Mouse (Mus musculus) midbrain, embryonic 12.5 days (tissue): ENCODE measurements around the gene Iqch. TPM values are rescaled to one million over a fixed set of nuclear protein-coding genes. Genes with fewer than 3 reads are reported as not detected.

Source experiments
- ATAC-seq: fragments of 200-750 bp; cut with Nextera tagmentation; 2 replicates; pipeline ENCODE4 v1.8.0; 2017; ENCODE audit warnings: low read depth, moderate TSS enrichment, moderate library complexity; ENCODE audit not compliant: low FRiP score
- H3K27ac ChIP-seq: fragments of 300-500 bp; sonication (generic); replicated peaks from 2 replicates; pipeline ENCODE4 v1.5.1; 2016; ENCODE audit warnings: mild to moderate bottlenecking
- H3K27me3 ChIP-seq: fragments of 300-500 bp; sonication (generic); 2 replicates; pipeline ENCODE4 v1.6.1; 2016; ENCODE audit warnings: mild to moderate bottlenecking
- H3K36me3 ChIP-seq: fragments of 300-500 bp; sonication (generic); 2 replicates; pipeline ENCODE4 v1.6.1; 2016
- H3K4me1 ChIP-seq: fragments of 300-500 bp; sonication (generic); 2 replicates; pipeline ENCODE4 v1.6.1; 2016
- H3K4me2 ChIP-seq: fragments of 300-500 bp; sonication (generic); replicated peaks from 2 replicates; pipeline ENCODE4 v1.6.1; 2016; ENCODE audit warnings: mild to moderate bottlenecking, moderate library complexity
- H3K4me3 ChIP-seq: fragments of 300-500 bp; sonication (generic); 2 replicates; pipeline ENCODE4 v1.5.1; 2016; ENCODE audit warnings: mild to moderate bottlenecking
- H3K9ac ChIP-seq: fragments of 300-500 bp; sonication (generic); replicated peaks from 2 replicates; pipeline ENCODE4 v1.6.1; 2016; ENCODE audit warnings: mild to moderate bottlenecking, moderate library complexity
- H3K9me3 ChIP-seq: fragments of 300-500 bp; sonication (generic); 2 replicates; pipeline ENCODE4 v1.6.1; 2016; ENCODE audit warnings: mild to moderate bottlenecking
- WGBS: fragments of 180-500 bp; shearing (Covaris S2); methylation state at CpG from one replicate; pipeline ENCODE4 v1.1.7; 2016; 5-methylcytosine and 5-hydroxymethylcytosine counted together
- polyA plus RNA-seq: library from polyadenylated mRNA; unstranded; fragments of >200 nt; fragmentation: Nextera tagmentation; extraction: Ambion mirVana; gene quantifications from 2 replicates; pipeline ENCODE4 v1.2.1, GENCODE M21; 2016

The Iqch gene
- polyA plus RNA-seq: not detected in 2 replicates

DNA sequence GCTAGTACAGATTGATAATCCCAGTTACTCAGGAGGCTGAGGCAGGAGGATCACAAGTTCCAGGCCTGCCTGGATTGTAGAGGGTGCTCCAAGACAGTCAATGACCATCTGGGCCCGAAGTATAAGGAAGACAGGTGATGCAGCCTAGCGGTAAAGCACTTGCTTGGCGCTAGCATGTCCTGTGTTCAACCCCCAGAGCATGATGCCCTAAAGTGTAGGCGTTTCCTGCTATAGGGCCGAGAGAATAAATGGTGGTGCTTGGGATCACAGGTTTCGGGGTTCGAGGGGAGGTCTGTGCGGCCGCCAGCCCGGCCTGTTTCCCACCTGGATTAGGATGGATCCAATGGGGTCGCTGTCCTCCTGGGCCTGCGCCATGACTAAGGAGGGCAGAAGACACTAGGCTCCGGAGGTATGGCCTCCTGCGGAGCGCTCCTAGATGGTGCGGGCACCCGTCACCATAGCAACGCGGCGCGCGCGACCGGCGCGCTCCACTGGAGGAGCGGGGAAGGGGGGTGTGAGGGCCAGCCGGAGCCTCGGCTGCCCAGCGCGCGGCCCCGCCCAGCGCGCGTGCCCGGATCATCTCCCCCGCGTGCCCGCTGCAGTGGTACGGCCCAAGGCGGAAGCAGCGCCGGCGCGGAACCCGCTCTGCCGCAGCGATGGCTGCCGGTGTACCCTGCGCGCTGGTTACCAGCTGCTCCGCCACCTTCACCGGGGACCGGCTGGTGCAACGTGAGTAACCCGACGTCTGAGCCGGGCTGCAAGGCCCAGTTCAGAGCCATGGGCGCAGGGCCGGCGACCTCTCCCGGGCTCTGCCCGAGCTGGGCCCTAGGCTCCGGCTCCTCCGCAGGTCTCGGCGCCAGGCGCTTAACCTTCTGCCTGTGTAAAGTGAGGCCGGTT is at the start of gene Iqch, which contains the start of gene Aagab:
TSS of gene Iqch (minus strand) at position 451 of the 897 bp plus-strand sequence.
TSS of gene Aagab (plus strand) at position 618 of the 897 bp plus-strand sequence.
- Histone ChIP-seq H3K9me3 (no peaks in the 10 kb centered on the region), H3K4me2 (peak within 1 kb of the TSS; percentile 77), H3K4me1 (peaks cover 15% of the 10 kb centered on the region), H3K4me3 (peak within 1 kb of the TSS; percentile 96), H3K36me3 (no peaks in the 10 kb centered on the region), H3K27me3 (no peaks in the 10 kb centered on the region), H3K9ac (peak within 1 kb of the TSS; percentile 90), H3K27ac (peak within 1 kb of the TSS; percentile 72)
- ATAC-seq: peak; percentile 99
- 2% methylated on average over 70 of the region's 70 CpGs for WGBS

DNA sequence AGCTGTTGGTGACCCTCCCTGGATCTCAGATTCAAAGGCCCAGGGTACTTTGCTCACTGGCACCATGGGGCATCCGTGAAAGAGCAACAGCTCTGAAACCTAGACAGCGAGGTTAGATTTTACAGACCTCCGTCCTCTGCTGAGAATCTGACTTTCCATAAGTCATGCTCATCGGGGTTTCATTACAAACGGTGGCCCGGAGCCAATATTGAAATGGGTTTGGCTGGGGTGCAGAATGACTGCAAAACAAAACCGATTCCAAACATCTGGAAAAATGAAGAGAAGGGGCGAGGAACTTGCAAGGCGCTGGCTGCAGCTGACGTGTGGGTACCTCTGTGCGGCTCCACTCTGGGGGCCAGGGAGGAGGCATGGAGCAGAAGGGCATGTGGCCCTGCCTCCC is 49.3 kb upstream of the Iqch start:
- Histone ChIP-seq H3K9ac (no peak overlapping the region), H3K4me2 (no peak overlapping the region), H3K27ac (peak overlapping the region; percentile 30; the same call in 1 of the 2 replicates), H3K4me1 (peaks cover 32% of the 10 kb centered on the region), H3K36me3 (peaks cover 60% of the 10 kb centered on the region), H3K9me3 (no peaks in the 10 kb centered on the region), H3K4me3 (no peak overlapping the region), H3K27me3 (no peaks in the 10 kb centered on the region)
- 87% methylated on average over 11 of the region's 11 CpGs for WGBS
- no peak for ATAC-seq

DNA sequence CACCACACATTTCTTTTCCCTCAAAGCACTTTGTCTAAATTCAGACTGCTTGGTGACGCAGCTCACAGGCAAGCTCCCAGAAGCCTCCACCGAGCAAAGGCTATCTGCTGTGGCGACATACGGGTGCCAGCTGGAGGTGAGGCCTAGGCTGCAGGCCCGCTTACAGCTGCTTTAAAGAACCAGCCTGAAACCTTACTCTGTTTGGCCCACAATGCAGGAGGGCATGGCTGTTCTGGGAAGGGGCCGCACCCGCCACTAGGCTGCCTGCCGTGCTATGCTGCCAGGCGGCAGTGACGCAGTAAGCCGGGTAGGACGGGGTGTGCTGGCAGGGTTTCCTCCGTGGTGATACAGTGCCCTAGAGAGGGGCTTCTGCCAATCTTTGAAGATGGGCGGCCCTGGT is 48.6 kb upstream of the Iqch start:
- H3K4me1 ChIP-seq: peaks cover 30% of the 10 kb centered on the region
- H3K9me3 ChIP-seq: no peaks in the 10 kb centered on the region
- H3K27ac ChIP-seq: peak overlapping the region; percentile 30; the same call in 1 of the 2 replicates
- peaks cover 63% of the 10 kb centered on the region for H3K36me3 ChIP-seq
- no peak overlapping the region for H3K4me2 ChIP-seq
- 90% methylated on average over 14 of the region's 14 CpGs for WGBS
- H3K27me3 ChIP-seq: no peaks in the 10 kb centered on the region
- no peak overlapping the region for H3K9ac ChIP-seq
- no peak for ATAC-seq
- H3K4me3 ChIP-seq: no peak overlapping the region

DNA sequence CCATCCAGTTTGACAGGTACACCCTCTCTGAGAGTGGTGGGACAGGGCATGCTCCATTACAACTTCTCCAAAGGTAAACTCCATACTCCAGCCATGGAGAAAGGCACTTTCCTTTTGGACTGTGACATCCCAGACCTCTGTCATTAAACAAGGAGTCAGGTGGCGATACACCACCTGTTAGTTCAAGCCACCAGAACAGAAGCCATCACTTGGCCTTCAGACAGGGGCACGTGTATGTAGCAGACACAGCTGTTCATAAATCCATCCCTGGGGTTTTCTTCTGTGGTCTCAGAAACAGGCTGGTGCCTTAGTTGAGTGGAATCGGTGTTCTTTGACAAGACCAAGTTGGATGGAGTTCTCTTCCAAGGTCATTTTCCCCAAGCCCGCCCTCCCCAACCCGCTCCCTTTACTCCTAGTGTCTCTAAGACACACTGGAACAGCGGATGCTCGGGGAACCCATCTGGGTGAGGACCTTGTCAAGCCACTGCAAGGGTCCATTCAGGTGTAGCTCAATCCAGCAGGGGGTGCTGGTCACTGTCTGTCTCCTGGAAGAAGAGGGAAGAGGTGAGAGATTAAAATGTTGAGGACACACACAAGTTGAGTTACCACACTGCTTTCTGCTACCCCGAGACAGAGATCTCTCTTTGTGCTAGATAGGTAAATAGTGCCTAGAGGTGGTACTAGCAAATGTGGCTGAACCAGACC is 47.7 kb upstream of the Iqch start:
- H3K36me3 ChIP-seq: peaks cover 55% of the 10 kb centered on the region
- H3K4me1 ChIP-seq: peaks cover 24% of the 10 kb centered on the region
- H3K27ac ChIP-seq: no peak overlapping the region
- H3K9me3 ChIP-seq: no peaks in the 10 kb centered on the region
- H3K4me3 ChIP-seq: no peak overlapping the region
- H3K4me2 ChIP-seq: no peak overlapping the region
- H3K9ac ChIP-seq: no peak overlapping the region
- 89% methylated on average over 8 of the region's 8 CpGs for WGBS
- H3K27me3 ChIP-seq: no peaks in the 10 kb centered on the region
- no peak for ATAC-seq

DNA sequence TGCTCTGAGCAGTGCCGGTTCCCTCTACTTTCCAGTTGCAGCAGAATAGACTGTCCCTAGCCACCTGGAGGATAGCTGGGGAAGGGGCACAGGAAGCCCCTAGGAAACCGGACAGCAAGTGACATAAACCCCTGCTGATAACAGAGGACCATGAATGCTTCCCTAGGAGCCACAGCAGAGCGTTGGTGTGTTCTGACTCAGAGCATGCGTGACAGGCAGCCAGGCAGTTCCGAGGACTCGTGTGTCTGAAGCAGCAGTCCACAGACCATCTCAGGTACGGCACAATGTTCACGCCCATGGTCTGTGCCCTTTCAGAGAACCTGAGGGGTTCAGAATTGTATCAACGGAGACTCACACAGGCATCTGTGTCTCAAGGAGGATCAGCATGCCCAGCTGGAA is 46.2 kb upstream of the Iqch start:
- WGBS: 86% methylated on average over 9 of the region's 9 CpGs
- no peak for ATAC-seq
- peaks cover 61% of the 10 kb centered on the region for H3K36me3 ChIP-seq

DNA sequence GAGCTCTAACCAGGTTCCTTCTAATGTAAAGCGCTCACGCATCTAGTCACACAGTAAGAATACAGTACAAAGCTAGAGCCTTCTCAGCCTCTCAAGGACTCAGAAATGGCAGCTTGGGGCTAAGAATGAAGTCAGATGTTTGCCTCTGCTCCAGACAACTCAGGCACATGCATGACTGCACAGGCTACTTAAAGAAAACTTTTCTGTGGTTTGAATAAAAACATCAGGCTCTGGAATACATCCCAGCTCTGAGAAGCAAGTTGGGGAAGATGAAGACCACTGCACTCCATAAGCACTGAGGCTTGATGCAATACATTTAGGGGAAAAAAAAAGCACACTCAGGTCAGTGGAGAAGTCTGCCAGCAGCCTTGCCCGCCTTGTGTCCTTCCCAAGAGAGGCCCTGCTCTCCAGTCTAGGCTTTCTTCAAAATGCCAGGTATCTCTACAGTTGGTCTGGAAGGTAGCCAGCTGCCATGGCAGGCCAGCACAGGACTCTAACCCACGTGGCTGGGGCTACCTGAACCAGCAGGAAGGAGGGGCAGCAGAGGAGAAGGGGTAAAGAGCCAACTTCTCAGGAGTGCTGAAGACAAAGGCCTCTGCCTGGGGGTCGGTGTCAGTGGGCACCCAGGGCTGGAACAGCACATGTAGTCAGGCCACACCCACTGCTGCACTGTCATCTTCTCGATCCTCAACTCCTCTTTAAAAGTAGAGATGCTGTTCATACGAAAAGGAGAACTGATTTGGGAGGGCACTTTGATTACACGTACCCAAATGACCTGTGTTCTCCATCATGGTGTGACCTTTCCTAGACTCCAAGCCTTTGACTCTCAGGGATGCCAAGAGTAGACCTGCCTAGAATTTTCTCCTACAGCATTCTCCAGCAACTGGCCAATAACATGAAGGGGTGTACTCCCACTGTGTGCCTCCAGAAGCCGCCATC is 45.6 kb upstream of the Iqch start:
- no peak for ATAC-seq
- H3K9ac ChIP-seq: no peak overlapping the region
- H3K4me2 ChIP-seq: no peak overlapping the region
- H3K27ac ChIP-seq: peak overlapping the region; percentile 15; the same call in 1 of the 2 replicates
- peaks cover 6% of the 10 kb centered on the region for H3K4me1 ChIP-seq
- WGBS: 87% methylated on average over 9 of the region's 9 CpGs
- H3K27me3 ChIP-seq: no peaks in the 10 kb centered on the region
- no peaks in the 10 kb centered on the region for H3K9me3 ChIP-seq
- H3K4me3 ChIP-seq: no peak overlapping the region
- peaks cover 67% of the 10 kb centered on the region for H3K36me3 ChIP-seq

More for the DNA sequence above, 46.2 kb upstream of the Iqch start:
- H3K9ac ChIP-seq: no peak overlapping the region
- H3K27ac ChIP-seq: no peak overlapping the region
- peaks cover 12% of the 10 kb centered on the region for H3K4me1 ChIP-seq
- no peaks in the 10 kb centered on the region for H3K9me3 ChIP-seq
- H3K4me2 ChIP-seq: no peak overlapping the region
- no peaks in the 10 kb centered on the region for H3K27me3 ChIP-seq
- no peak overlapping the region for H3K4me3 ChIP-seq

DNA sequence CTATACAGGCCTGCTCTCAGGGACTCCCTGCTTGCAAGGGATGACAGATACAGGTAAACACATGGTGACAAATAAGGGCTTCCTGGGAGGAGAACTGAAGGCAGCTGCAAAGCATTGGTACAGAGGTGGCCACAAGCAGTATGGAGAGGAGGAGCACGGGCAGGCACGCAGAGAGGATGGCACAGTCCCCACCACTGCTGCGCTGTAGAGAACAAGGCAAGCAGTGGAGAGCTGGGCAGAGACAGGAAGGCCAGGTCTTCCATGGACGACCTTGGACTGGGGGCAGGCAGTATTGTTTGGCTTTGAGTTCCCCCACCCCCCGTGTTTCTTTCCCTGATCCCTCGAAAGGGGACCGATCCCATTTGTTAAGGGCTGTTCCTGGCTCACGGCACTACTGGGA is 42.8 kb upstream of the Iqch start:
- ATAC-seq: no peak
- Histone ChIP-seq H3K9ac (no peak overlapping the region), H3K4me2 (no peak overlapping the region), H3K9me3 (no peaks in the 10 kb centered on the region), H3K27me3 (no peaks in the 10 kb centered on the region), H3K36me3 (peaks cover 68% of the 10 kb centered on the region), H3K4me1 (no peaks in the 10 kb centered on the region), H3K27ac (no peak overlapping the region), H3K4me3 (no peak overlapping the region)
- WGBS: 88% methylated on average over 8 of the region's 8 CpGs

DNA sequence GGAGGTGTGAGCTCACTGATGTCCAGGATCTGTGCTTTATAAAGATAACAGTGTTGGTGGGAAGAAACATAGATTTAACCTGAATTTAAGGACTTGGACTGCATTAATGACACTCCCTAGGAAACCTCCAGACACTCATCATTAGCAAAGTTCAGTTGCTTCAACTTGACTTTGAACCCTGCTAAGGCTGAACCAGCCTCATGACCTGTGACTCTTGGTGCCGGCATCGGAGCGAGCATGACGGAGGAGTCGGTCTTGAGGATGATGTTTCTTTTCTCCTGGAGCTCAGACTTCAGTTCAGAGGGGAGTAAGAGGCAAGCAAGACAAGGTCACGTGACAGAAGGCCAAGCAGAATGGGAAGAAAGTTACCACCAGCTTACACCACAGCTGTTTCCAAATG is 41.7 kb upstream of the Iqch start:
- ATAC-seq: no peak
- Histone ChIP-seq H3K9ac (no peak overlapping the region), H3K36me3 (peaks cover 66% of the 10 kb centered on the region), H3K9me3 (no peaks in the 10 kb centered on the region), H3K27ac (no peak overlapping the region), H3K4me2 (no peak overlapping the region), H3K4me1 (no peaks in the 10 kb centered on the region), H3K27me3 (no peaks in the 10 kb centered on the region), H3K4me3 (no peak overlapping the region)
- WGBS: 96% methylated on average over 6 of the region's 6 CpGs

DNA sequence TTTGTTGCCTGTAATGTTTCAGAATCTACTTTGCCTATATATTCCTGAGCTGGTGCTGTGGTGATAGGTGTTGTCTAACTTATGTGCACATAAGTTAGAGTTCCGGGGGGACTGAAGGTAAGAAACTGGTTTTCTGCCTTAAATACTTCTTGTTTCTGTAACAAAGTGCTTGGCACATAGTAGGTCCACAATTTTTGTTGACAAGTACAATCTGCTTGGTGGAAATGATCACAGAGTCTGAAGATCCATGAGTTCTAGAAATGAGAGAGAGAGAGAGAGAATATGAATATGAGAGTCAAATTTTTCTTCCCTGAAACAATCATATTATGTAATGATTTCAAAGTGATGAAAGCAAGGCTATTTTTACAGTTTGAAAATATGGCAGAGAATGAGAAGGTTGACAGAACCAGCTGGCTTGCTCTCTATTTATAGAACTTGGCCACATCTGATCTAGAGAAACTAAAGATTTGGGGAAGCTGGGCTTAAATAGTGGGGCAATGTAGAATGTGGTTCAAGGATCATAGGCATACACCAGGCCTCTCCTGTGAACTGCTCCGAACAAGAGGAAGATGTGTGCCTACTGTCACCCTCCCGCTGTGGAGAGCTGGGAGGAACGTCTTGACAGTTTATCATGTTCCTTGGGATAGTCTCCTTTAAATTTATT is 39.8 kb upstream of the Iqch start:
- H3K4me2 ChIP-seq: no peak overlapping the region
- H3K4me3 ChIP-seq: no peak overlapping the region
- ATAC-seq: no peak
- H3K9ac ChIP-seq: no peak overlapping the region
- WGBS: 90% methylated on average over 4 of the region's 4 CpGs
- no peaks in the 10 kb centered on the region for H3K27me3 ChIP-seq
- peaks cover 57% of the 10 kb centered on the region for H3K36me3 ChIP-seq
- no peaks in the 10 kb centered on the region for H3K9me3 ChIP-seq
- H3K27ac ChIP-seq: no peak overlapping the region
- H3K4me1 ChIP-seq: no peaks in the 10 kb centered on the region

DNA sequence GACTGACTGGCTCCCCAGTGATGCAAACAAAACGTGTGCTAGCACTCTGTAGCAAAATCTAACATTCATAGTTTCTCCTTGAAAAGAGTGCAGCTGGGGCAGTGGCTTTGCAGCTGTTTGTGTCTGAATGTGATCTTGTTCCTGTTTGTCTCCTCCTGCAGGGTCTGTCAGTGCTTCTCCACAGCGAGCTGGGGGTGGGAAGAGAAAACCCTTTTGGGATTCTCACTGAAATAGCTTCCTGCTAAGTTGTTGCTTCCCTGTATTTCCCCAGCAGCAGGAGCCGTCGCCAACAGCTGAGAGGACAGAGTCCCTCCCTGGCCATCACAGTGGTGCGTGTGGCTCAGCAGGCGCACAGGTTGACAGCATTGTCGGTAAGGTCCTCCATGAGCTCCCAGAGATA is 33.8 kb upstream of the Iqch start:
- Histone ChIP-seq H3K4me1 (peaks cover 13% of the 10 kb centered on the region), H3K4me2 (no peak overlapping the region), H3K9ac (no peak overlapping the region), H3K4me3 (no peak overlapping the region), H3K36me3 (peaks cover 39% of the 10 kb centered on the region), H3K9me3 (no peaks in the 10 kb centered on the region), H3K27ac (no peak overlapping the region), H3K27me3 (no peaks in the 10 kb centered on the region)
- 77% methylated on average over 7 of the region's 7 CpGs for WGBS
- no peak for ATAC-seq

DNA sequence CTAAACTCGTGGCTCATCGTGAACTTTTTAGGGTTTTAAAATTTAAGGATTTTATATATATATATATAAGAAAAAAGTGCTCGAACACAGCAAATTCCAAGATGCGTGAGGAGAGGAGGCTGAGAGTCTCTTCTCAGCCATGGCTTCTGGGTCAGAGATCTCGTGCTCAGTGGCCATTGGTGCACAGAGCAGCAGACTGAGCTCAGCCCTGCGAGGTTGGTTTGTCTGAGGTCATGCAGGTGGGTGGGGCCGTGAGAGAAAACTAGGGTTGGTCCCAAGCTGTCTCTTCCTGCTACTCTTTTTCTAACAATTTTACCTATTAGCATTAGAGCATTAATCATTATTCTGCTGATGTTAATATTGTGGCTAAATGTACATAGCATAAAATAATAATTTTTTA is 31.0 kb upstream of the Iqch start:
- Histone ChIP-seq H3K4me1 (peaks cover 13% of the 10 kb centered on the region), H3K9me3 (no peaks in the 10 kb centered on the region), H3K4me2 (no peak overlapping the region), H3K27ac (no peak overlapping the region), H3K4me3 (no peak overlapping the region), H3K36me3 (peaks cover 33% of the 10 kb centered on the region), H3K27me3 (no peaks in the 10 kb centered on the region), H3K9ac (no peak overlapping the region)
- no peak for ATAC-seq
- WGBS: 59% methylated on average over 7 of the region's 7 CpGs
